Mouse (Mus musculus): ENCODE measurements at regions not wholly inside any gene's neighbourhood (a gene's known extent, or its start where the extent isn't known, plus 50 kb on each side); places are given as distances from the start of the nearest gene placed in this dataset.

GRCm38 (mm10) chr14:24646239-24646848 lies 159.4 kb downstream of the Rps24 start:
- Histone ChIP-seq H3K27me3 (no peaks in the 10 kb centered on the region), H3K9ac (no peak overlapping the region), H3K27ac (no peak overlapping the region), H3K4me3 (no peak overlapping the region), H3K9me3 (no peaks in the 10 kb centered on the region), H3K4me2 (replicated peaks) (no peak overlapping the region), H3K4me1 (no peaks in the 10 kb centered on the region), H3K36me3 (no peaks in the 10 kb centered on the region)
- WGBS = 83% methylated on average over 6 of the region's 6 CpGs
- no peak for ATAC-seq (ENCODE audit: insufficient number of reproducible peaks, insufficient read depth, low FRiP score, low TSS enrichment)

GRCm38 (mm10) chr14:24647722-24648121 lies 160.8 kb downstream of the Rps24 start:
- Histone ChIP-seq H3K27me3 (no peaks in the 10 kb centered on the region), H3K4me2 (replicated peaks) (no peak overlapping the region), H3K36me3 (no peaks in the 10 kb centered on the region), H3K27ac (no peak overlapping the region), H3K4me3 (no peak overlapping the region), H3K9ac (no peak overlapping the region), H3K9me3 (no peaks in the 10 kb centered on the region), H3K4me1 (no peaks in the 10 kb centered on the region)
- 88% methylated on average over 4 of the region's 4 CpGs for WGBS
- no peak for ATAC-seq (ENCODE audit: insufficient number of reproducible peaks, insufficient read depth, low FRiP score, low TSS enrichment)

GRCm38 (mm10) chr14:24650195-24650901 lies 163.4 kb downstream of the Rps24 start:
- H3K27ac ChIP-seq = no peak overlapping the region
- H3K36me3 ChIP-seq = no peaks in the 10 kb centered on the region
- ATAC-seq (ENCODE audit: insufficient number of reproducible peaks, insufficient read depth, low FRiP score, low TSS enrichment) = no peak
- H3K4me3 ChIP-seq = no peak overlapping the region
- H3K4me1 ChIP-seq = no peaks in the 10 kb centered on the region
- no peaks in the 10 kb centered on the region for H3K9me3 ChIP-seq
- H3K4me2 ChIP-seq (replicated peaks) = no peak overlapping the region
- WGBS = 82% methylated on average over 7 of the region's 7 CpGs
- no peaks in the 10 kb centered on the region for H3K27me3 ChIP-seq
- H3K9ac ChIP-seq = no peak overlapping the region

GRCm38 (mm10) chr14:24650902-24651270 lies 164.0 kb downstream of the Rps24 start:
- Histone ChIP-seq H3K4me1 (0 out of 2 replicates have a peak, but pooled peaks cover 4% of the 10 kb centered on the region), H3K36me3 (no peaks in the 10 kb centered on the region), H3K27ac (no peak overlapping the region), H3K4me3 (no peak overlapping the region), H3K4me2 (replicated peaks) (no peak overlapping the region), H3K9ac (no peak overlapping the region), H3K9me3 (no peaks in the 10 kb centered on the region), H3K27me3 (no peaks in the 10 kb centered on the region)
- 63% methylated on average over 12 of the region's 12 CpGs for WGBS
- ATAC-seq (ENCODE audit: insufficient number of reproducible peaks, insufficient read depth, low FRiP score, low TSS enrichment) = no peak

GRCm38 (mm10) chr14:24652591-24652990 lies 165.7 kb downstream of the Rps24 start:
- Histone ChIP-seq H3K27me3 (no peaks in the 10 kb centered on the region), H3K4me1 (0 out of 2 replicates have a peak, but pooled peaks cover 4% of the 10 kb centered on the region), H3K9me3 (no peaks in the 10 kb centered on the region), H3K4me3 (no peak overlapping the region), H3K9ac (no peak overlapping the region), H3K27ac (no peak overlapping the region), H3K36me3 (no peaks in the 10 kb centered on the region), H3K4me2 (replicated peaks) (no peak overlapping the region)
- WGBS = 70% methylated on average over 2 of the region's 2 CpGs
- ATAC-seq (ENCODE audit: insufficient number of reproducible peaks, insufficient read depth, low FRiP score, low TSS enrichment) = no peak

GRCm38 (mm10) chr14:24655580-24655979 lies 168.7 kb downstream of the Rps24 start:
- 66% methylated on average over 9 of the region's 9 CpGs for whole genome bisulfite sequencing
- H3K4me1 ChIP-seq = 0 out of 2 replicates have a peak, but pooled peaks cover 4% of the 10 kb centered on the region
- H3K36me3 ChIP-seq = no peaks in the 10 kb centered on the region
- H3K4me3 ChIP-seq = no peak overlapping the region
- H3K9ac ChIP-seq = no peak overlapping the region
- ATAC-seq (ENCODE audit: insufficient number of reproducible peaks, insufficient read depth, low FRiP score, low TSS enrichment) = no peak
- H3K4me2 ChIP-seq (replicated peaks) = no peak overlapping the region
- no peaks in the 10 kb centered on the region for H3K9me3 ChIP-seq
- no peaks in the 10 kb centered on the region for H3K27me3 ChIP-seq
- H3K27ac ChIP-seq = no peak overlapping the region

- no peak overlapping the region for H3K4me2 ChIP-seq (replicated peaks)
- 60% methylated on average over 2 of the region's 2 CpGs for WGBS
- no peaks in the 10 kb centered on the region for H3K27me3 ChIP-seq
- H3K4me1 ChIP-seq = no peaks in the 10 kb centered on the region
- no peak overlapping the region for H3K27ac ChIP-seq
- H3K9me3 ChIP-seq = no peaks in the 10 kb centered on the region
- H3K4me3 ChIP-seq = no peak overlapping the region
- no peak overlapping the region for H3K9ac ChIP-seq
- H3K36me3 ChIP-seq = no peaks in the 10 kb centered on the region
- no peak for ATAC-seq (ENCODE audit: insufficient number of reproducible peaks, insufficient read depth, low FRiP score, low TSS enrichment)
Measured at GRCm38 (mm10) chr14:24661797-24662196, 174.9 kb downstream of the Rps24 start.

- no peaks in the 10 kb centered on the region for H3K9me3 ChIP-seq
- H3K4me1 ChIP-seq = no peaks in the 10 kb centered on the region
- no peaks in the 10 kb centered on the region for H3K27me3 ChIP-seq
- WGBS = 84% methylated on average over 4 of the region's 4 CpGs
- H3K4me3 ChIP-seq = no peak overlapping the region
- no peak overlapping the region for H3K4me2 ChIP-seq (replicated peaks)
- no peak overlapping the region for H3K27ac ChIP-seq
- H3K36me3 ChIP-seq = no peaks in the 10 kb centered on the region
- no peak for ATAC-seq (ENCODE audit: insufficient number of reproducible peaks, insufficient read depth, low FRiP score, low TSS enrichment)
- no peak overlapping the region for H3K9ac ChIP-seq
Measured at GRCm38 (mm10) chr14:24665210-24665609, 178.3 kb downstream of the Rps24 start.
